Mouse (Mus musculus) cerebral cortex, adult 2 months (tissue): Measurements from ENCODE around the gene Aox1.

Source experiments
- WGBS: fragments of 180-500 bp; shearing (Covaris S2); methylation state at CpG from one replicate; pipeline ENCODE4 v1.1.7; 2018; 5-methylcytosine and 5-hydroxymethylcytosine counted together

The Aox1 gene

GRCm38 (mm10) chr1:58111315-58111714, 81.6 kb downstream of the Aox1 start:
- WGBS, result 74% methylated on average over 4 of the region's 4 CpGs

- WGBS, result 11% methylated on average over 11 of the region's 11 CpGs
Observed at GRCm38 (mm10) chr1:58112880-58113279, 83.1 kb downstream of the Aox1 start, which contains the start of gene Aox3. Gene Aox3, plus strand, starts transcription at chr1:58113130.

GRCm38 (mm10) chr1:58114021-58114560, 84.4 kb downstream of the Aox1 start:
- WGBS, result 68% methylated on average over 6 of the region's 6 CpGs

GRCm38 (mm10) chr1:58114666-58115375, 85.1 kb downstream of the Aox1 start:
- 80% methylated on average over 12 of the region's 12 CpGs for WGBS

GRCm38 (mm10) chr1:58118231-58118630, 88.5 kb downstream of the Aox1 start:
- WGBS, result 88% methylated on average over 3 of the region's 3 CpGs

- 72% methylated on average over 8 of the region's 8 CpGs for WGBS
Observed at GRCm38 (mm10) chr1:58124901-58125300, 95.2 kb downstream of the Aox1 start.

GRCm38 (mm10) chr1:58138986-58139385, 109.3 kb downstream of the Aox1 start:
- WGBS, result 91% methylated on average over 9 of the region's 9 CpGs

- 89% methylated on average over 5 of the region's 5 CpGs for WGBS
Observed at GRCm38 (mm10) chr1:58140607-58141006, 110.9 kb downstream of the Aox1 start.

GRCm38 (mm10) chr1:58144384-58145069, 114.8 kb downstream of the Aox1 start:
- 52% methylated on average over 10 of the region's 10 CpGs for WGBS

GRCm38 (mm10) chr1:58146026-58146425, 116.3 kb downstream of the Aox1 start:
- 92% methylated on average over 10 of the region's 10 CpGs for WGBS

- 75% methylated on average over 6 of the region's 6 CpGs for WGBS
Observed at GRCm38 (mm10) chr1:58147776-58148175, 118.0 kb downstream of the Aox1 start.

- WGBS, result 68% methylated on average over 8 of the region's 8 CpGs
Observed at GRCm38 (mm10) chr1:58152247-58152646, 122.5 kb downstream of the Aox1 start.
